Mouse (Mus musculus) heart, embryonic 16.5 days (tissue): Measurements from ENCODE around the gene Rap1gap2. TPM values are rescaled to one million over a fixed set of nuclear protein-coding genes. Genes with fewer than 3 reads are reported as not detected.

Experiments used
- ATAC-seq: fragments of 200-750 bp; cut with Nextera tagmentation; replicated peaks from 2 replicates; pipeline ENCODE4 v1.8.0; 2017; ENCODE audit warnings: moderate number of reproducible peaks; ENCODE audit not compliant: insufficient read depth, low FRiP score; ENCODE audit errors: extremely low read depth
- H3K27ac ChIP-seq: fragments of 300-500 bp; sonication (generic); 2 replicates; pipeline ENCODE4 v1.5.1; 2014; ENCODE audit warnings: mild to moderate bottlenecking, low read length, control low read depth, moderate library complexity
- H3K27me3 ChIP-seq: fragments of 300-500 bp; sonication (generic); 2 replicates; pipeline ENCODE4 v1.6.1; 2014; ENCODE audit warnings: low read length, mixed read lengths; ENCODE audit not compliant: control insufficient read depth, insufficient read depth
- H3K36me3 ChIP-seq: fragments of 300-500 bp; sonication (generic); 2 replicates; pipeline ENCODE4 v1.6.1; 2014; ENCODE audit not compliant: control insufficient read depth, insufficient read depth
- H3K4me1 ChIP-seq: fragments of 300-500 bp; sonication (generic); 2 replicates; pipeline ENCODE4 v1.6.1; 2014; ENCODE audit warnings: low read length, mixed read lengths; ENCODE audit not compliant: control insufficient read depth, insufficient read depth
- H3K4me2 ChIP-seq: fragments of 300-500 bp; sonication (generic); 2 replicates; pipeline ENCODE4 v1.6.1; 2014; ENCODE audit warnings: low read depth, mild to moderate bottlenecking, control low read depth, low read length
- H3K4me3 ChIP-seq: fragments of 300-500 bp; sonication (generic); 2 replicates; pipeline ENCODE4 v1.5.1; 2014; ENCODE audit warnings: mild to moderate bottlenecking, control low read depth, low read length
- H3K9ac ChIP-seq: fragments of 300-500 bp; sonication (generic); 2 replicates; pipeline ENCODE4 v1.6.1; 2014; ENCODE audit warnings: low read length, control low read depth
- H3K9me3 ChIP-seq: fragments of 300-500 bp; sonication (generic); replicated peaks from 2 replicates; pipeline ENCODE4 v1.6.1; 2016; ENCODE audit warnings: low read length; ENCODE audit not compliant: control insufficient read depth
- WGBS: fragments of 180-500 bp; shearing (Covaris S2); extraction: QIAGEN DNeasy Blood & Tissue Kit; methylation state at CpG from one replicate; pipeline ENCODE4 v1.1.7; 2014; 5-methylcytosine and 5-hydroxymethylcytosine counted together
- polyA plus RNA-seq: library from polyadenylated mRNA; unstranded; fragments of >200 nt; fragmentation: Nextera tagmentation; extraction: Ambion mirVana; gene quantifications from 2 replicates; pipeline ENCODE4 v1.2.1, GENCODE M21; 2015

The Rap1gap2 gene
- polyA plus RNA-seq, 1 experiment from 2014 or later: 2.0 TPM

DNA sequence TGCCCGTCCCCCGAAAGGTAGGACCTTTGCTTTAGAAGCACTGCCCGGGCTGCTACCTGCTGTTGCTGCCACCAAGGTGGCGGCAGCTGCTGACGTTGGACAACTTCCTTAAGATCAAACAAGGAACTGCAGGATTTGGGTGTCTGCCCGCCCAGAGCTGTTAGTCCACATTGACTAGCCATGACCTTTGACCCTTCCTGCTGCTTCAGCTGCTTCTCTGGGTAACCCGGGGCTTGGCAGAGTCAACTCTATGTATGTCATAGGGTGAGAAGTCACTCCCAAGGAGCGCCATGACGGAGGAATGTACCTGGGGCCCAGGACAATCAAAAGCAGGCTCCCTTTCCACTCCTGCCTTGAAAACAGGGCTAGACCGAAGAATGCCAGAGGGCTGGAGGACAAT, 153.5 kb downstream of the Rap1gap2 start:
- Histone ChIP-seq H3K27me3 (no peaks in the 10 kb centered on the region), H3K9ac (no peak overlapping the region), H3K36me3 (no peaks in the 10 kb centered on the region), H3K27ac (no peak overlapping the region), H3K4me3 (no peak overlapping the region), H3K4me2 (no peak overlapping the region), H3K4me1 (peaks cover 14% of the 10 kb centered on the region), H3K9me3 (no peaks in the 10 kb centered on the region)
- ATAC-seq: no peak
- 73% methylated on average over 10 of the region's 10 CpGs for WGBS

DNA sequence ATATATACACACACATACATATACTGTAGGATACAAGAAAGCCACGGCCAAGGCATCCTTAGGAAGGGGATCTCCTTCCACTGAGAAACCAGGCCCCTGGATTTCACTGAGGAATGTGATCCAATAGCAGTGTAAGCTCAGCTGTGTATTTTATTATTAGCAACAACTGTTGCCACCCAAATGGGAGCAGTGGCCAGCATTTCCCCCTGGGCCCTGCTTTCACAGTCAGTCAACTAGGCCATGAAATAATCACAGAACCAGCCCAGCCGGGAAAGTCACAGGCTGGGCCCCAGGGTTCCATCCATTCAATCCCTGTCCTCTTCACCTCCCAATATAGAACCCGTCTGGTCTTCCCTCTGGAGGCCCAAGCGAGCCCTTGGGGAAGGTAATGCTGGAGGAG, 162.2 kb downstream of the Rap1gap2 start:
- H3K4me1 ChIP-seq: peaks cover 8% of the 10 kb centered on the region
- H3K9ac ChIP-seq: peak overlapping the region; percentile 47; the same call in 1 of the 2 replicates
- WGBS: 41% methylated on average over 4 of the region's 4 CpGs
- peaks cover 9% of the 10 kb centered on the region for H3K9me3 ChIP-seq
- no peak overlapping the region for H3K4me2 ChIP-seq
- H3K4me3 ChIP-seq: no peak overlapping the region
- 0 out of 2 replicates have a peak, but pooled peaks cover 2% of the 10 kb centered on the region for H3K36me3 ChIP-seq
- H3K27me3 ChIP-seq: no peaks in the 10 kb centered on the region
- peak overlapping the region; percentile 75 for H3K27ac ChIP-seq
- peak; percentile 56 for ATAC-seq

DNA sequence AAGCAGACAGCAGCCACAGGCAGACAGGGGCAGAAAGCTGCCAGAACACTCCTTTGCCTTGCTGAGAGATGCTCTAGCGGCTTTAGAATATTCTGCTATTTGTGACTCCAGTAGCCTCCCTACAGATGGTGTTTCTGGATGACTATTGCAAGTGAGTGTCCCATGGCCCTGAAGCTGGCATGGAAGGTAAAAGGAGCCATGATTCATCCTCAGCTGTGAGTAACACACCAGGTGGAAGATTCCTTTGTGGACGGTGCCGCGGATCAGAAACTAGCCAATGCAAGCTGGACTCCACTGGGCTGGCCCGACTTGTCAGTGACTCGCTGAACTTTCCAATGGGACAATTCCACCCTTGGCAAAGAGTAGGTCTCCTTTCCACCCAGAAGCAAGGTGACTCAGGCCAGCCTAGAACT, 162.7 kb downstream of the Rap1gap2 start:
- Histone ChIP-seq H3K9ac (no peak overlapping the region), H3K36me3 (0 out of 2 replicates have a peak, but pooled peaks cover 2% of the 10 kb centered on the region), H3K4me2 (no peak overlapping the region), H3K4me3 (no peak overlapping the region), H3K4me1 (peaks cover 8% of the 10 kb centered on the region), H3K27ac (peak overlapping the region; percentile 75), H3K27me3 (no peaks in the 10 kb centered on the region), H3K9me3 (peaks cover 9% of the 10 kb centered on the region)
- 84% methylated on average over 6 of the region's 6 CpGs for WGBS
- no peak for ATAC-seq

DNA sequence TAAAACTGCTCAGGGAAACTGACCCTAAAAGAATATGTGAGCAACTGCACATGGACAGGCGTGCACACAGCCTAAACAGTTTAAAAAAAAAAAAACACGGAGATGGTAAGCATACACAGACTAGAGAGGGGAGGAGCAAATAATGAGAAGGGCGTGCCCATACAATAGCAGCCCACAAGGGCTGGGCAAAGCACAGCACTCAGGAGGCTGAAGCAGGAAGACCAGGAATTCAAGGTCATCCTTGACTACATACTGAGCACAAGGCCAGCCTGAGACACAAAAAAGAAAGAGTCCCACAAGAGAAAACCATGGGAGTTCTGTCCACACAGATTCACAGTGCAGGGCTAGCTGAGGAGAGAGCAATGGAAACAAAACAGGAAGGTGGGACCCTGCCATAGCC, 165.1 kb downstream of the Rap1gap2 start:
- Histone ChIP-seq H3K27me3 (no peaks in the 10 kb centered on the region), H3K36me3 (0 out of 2 replicates have a peak, but pooled peaks cover 2% of the 10 kb centered on the region), H3K4me2 (no peak overlapping the region), H3K4me1 (peaks cover 8% of the 10 kb centered on the region), H3K9me3 (peaks cover 9% of the 10 kb centered on the region), H3K27ac (no peak overlapping the region), H3K9ac (no peak overlapping the region), H3K4me3 (no peak overlapping the region)
- 77% methylated on average over 3 of the region's 3 CpGs for WGBS
- no peak for ATAC-seq

DNA sequence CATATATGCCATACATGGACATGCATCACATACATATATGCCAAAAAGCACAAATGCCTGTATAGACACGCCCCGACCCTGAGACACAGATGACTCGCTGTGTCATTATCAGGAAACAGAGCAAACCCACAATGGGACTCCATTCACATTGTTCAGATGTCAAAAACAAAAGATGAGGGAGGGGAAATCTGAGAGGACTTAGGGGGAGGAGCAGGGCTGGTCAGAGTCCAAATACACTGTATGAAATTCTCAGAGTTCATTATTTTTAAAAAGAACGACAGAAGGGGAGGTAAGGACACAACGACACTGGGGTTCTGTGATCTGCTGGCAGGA, 166.8 kb downstream of the Rap1gap2 start:
- peaks cover 9% of the 10 kb centered on the region for H3K9me3 ChIP-seq
- no peak for ATAC-seq
- no peak overlapping the region for H3K9ac ChIP-seq
- no peak overlapping the region for H3K4me3 ChIP-seq
- 0 out of 2 replicates have a peak, but pooled peaks cover 2% of the 10 kb centered on the region for H3K36me3 ChIP-seq
- H3K4me1 ChIP-seq: peaks cover 9% of the 10 kb centered on the region
- no peak overlapping the region for H3K4me2 ChIP-seq
- WGBS: 80% methylated on average over 5 of the region's 5 CpGs
- H3K27me3 ChIP-seq: no peaks in the 10 kb centered on the region
- no peak overlapping the region for H3K27ac ChIP-seq

DNA sequence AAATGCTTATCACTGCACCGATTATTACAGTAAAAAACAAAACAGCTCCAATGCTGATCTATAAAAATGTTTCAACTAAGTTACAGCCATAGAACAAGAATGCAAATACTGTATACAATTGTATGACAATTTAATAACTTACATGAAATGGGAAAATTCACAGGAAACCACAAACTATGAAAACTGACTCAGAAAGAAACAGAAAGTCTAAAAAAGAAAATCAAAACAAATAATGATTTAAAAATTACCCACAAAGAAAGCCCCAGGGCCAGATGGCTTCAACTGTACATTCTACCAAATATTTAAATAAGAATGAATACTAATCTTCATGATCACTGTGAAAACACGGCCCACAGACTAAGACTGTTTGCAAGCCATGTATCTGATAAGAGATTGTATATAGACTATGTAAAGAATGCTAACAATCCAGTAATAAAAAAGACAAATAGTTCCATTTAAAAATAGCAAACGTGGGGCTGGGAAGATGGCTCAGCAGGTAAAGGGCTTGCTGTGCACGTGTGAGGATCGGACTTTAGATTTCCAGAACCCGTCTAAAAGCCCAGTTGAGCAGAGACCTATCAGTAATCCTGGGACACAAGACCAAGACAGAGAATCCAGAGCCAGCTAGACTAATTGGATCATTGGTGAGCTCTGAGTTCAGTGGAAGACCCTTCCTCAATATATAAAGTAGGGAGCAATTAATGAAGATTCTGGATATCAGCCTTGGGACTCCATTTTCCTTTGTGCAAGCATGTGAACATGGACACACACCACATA, 167.4 kb downstream of the Rap1gap2 start:
- Histone ChIP-seq H3K4me3 (no peak overlapping the region), H3K9me3 (peaks cover 9% of the 10 kb centered on the region), H3K27me3 (no peaks in the 10 kb centered on the region), H3K4me1 (peaks cover 10% of the 10 kb centered on the region), H3K27ac (no peak overlapping the region), H3K36me3 (0 out of 2 replicates have a peak, but pooled peaks cover 2% of the 10 kb centered on the region), H3K4me2 (no peak overlapping the region), H3K9ac (no peak overlapping the region)
- no peak for ATAC-seq
- 79% methylated on average over 6 of the region's 6 CpGs for WGBS

DNA sequence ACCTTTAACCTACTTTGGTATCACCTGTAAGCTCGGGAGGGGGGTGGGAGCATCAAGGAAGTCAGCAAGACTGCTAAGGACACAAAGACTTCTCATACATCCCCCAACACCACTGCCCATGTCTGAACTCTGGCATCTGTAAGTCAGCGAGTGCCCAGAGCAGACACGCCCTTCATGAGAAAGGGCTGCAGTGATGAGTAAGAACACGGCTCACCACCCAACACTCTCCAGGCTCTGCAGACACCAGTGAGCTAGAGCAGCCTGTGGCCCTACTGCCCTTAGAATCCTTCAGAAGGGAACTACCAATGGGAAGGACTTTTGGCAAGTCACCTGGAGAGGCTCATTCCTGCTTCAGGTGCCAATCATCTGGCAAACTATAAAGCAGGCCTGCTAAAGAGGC, 168.3 kb downstream of the Rap1gap2 start:
- ATAC-seq: no peak
- Histone ChIP-seq H3K27ac (no peak overlapping the region), H3K36me3 (0 out of 2 replicates have a peak, but pooled peaks cover 2% of the 10 kb centered on the region), H3K9ac (no peak overlapping the region), H3K4me2 (no peak overlapping the region), H3K4me1 (peaks cover 12% of the 10 kb centered on the region), H3K9me3 (peaks cover 9% of the 10 kb centered on the region), H3K4me3 (no peak overlapping the region), H3K27me3 (no peaks in the 10 kb centered on the region)
- WGBS: 74% methylated on average over 4 of the region's 4 CpGs

DNA sequence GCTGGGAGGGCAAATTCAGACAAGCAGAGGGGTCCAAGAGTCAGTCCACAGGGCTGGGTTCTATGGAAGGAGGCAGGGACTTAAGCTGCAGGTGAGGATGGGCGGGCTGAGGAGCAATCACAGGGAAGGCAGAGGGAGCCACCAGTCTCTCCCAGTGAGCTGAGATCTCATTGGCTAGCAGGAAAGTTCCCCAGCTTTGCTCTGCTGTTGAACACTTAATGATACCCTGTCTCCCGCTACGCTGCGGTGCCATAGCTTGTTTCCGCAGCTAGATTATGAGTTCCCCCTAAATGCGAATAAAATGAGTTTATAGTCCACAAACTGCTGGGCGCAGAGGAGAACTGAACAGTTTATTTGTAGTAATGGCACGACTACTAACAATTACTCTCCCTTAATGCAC, 170.6 kb downstream of the Rap1gap2 start:
- Histone ChIP-seq H3K27ac (no peak overlapping the region), H3K4me3 (no peak overlapping the region), H3K9ac (no peak overlapping the region), H3K27me3 (no peaks in the 10 kb centered on the region), H3K4me1 (peaks cover 19% of the 10 kb centered on the region), H3K4me2 (no peak overlapping the region), H3K9me3 (peaks cover 4% of the 10 kb centered on the region), H3K36me3 (0 out of 2 replicates have a peak, but pooled peaks cover 2% of the 10 kb centered on the region)
- WGBS: 89% methylated on average over 8 of the region's 8 CpGs
- no peak for ATAC-seq

DNA sequence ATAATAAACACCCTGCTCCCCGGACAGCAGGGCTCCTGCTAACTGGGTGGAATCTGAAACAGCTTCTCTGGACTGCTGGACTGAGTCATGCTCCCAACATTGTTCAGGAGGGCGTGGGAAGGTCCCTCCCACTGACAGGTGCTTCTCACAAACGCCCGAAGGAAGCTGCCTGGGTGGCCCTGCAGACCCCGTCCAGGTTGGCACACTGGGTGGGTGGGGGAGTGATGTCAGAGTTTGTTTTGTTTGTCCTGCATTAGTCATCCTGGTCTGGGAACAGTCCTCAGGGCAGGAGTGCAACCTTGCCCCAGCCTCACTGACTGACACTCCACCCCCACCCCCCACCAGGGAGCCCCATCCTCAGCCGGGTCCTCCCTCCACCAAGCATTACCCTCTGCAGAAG, 171.5 kb downstream of the Rap1gap2 start:
- H3K9ac ChIP-seq: no peak overlapping the region
- H3K9me3 ChIP-seq: no peaks in the 10 kb centered on the region
- H3K4me2 ChIP-seq: no peak overlapping the region
- no peaks in the 10 kb centered on the region for H3K36me3 ChIP-seq
- H3K27me3 ChIP-seq: no peaks in the 10 kb centered on the region
- ATAC-seq: no peak
- no peak overlapping the region for H3K4me3 ChIP-seq
- WGBS: 17% methylated on average over 6 of the region's 6 CpGs
- peaks cover 21% of the 10 kb centered on the region for H3K4me1 ChIP-seq
- H3K27ac ChIP-seq: no peak overlapping the region
